Mouse (Mus musculus) neural tube, embryonic 15.5 days (tissue): Measurements from ENCODE around the gene Olfr1249. TPM values are rescaled to one million over a fixed set of nuclear protein-coding genes. Genes with fewer than 3 reads are reported as not detected.
"Not testable (repeated sequence)": the region's sequence is repeated elsewhere in the genome, so short reads cannot be mapped to it uniquely, and the experiment has no call there.

Source experiments
- ATAC-seq: fragments of 200-750 bp; cut with Nextera tagmentation; 2 replicates; pipeline ENCODE4 v1.8.0; 2017; ENCODE audit warnings: mild to moderate bottlenecking, moderate TSS enrichment, moderate library complexity; ENCODE audit not compliant: low FRiP score
- H3K27ac ChIP-seq: fragments of 300-500 bp; sonication (generic); replicated peaks from 2 replicates; pipeline ENCODE4 v1.5.1; 2015; ENCODE audit warnings: mild to moderate bottlenecking, inconsistent platforms
- H3K27me3 ChIP-seq: fragments of 300-500 bp; sonication (generic); replicated peaks from 2 replicates; pipeline ENCODE4 v1.6.1; 2015; ENCODE audit warnings: inconsistent platforms
- H3K36me3 ChIP-seq: fragments of 300-500 bp; sonication (generic); 2 replicates; pipeline ENCODE4 v1.6.1; 2015; ENCODE audit warnings: inconsistent platforms
- H3K4me1 ChIP-seq: fragments of 300-500 bp; sonication (generic); 2 replicates; pipeline ENCODE4 v1.6.1; 2015; ENCODE audit warnings: inconsistent platforms
- H3K4me2 ChIP-seq: fragments of 300-500 bp; sonication (generic); 2 replicates; pipeline ENCODE4 v1.6.1; 2015; ENCODE audit warnings: inconsistent platforms, mild to moderate bottlenecking, moderate library complexity
- H3K4me3 ChIP-seq: fragments of 300-500 bp; sonication (generic); replicated peaks from 2 replicates; pipeline ENCODE4 v1.5.1; 2015; ENCODE audit warnings: mild to moderate bottlenecking, inconsistent platforms
- H3K9ac ChIP-seq: fragments of 300-500 bp; sonication (generic); replicated peaks from 2 replicates; pipeline ENCODE4 v1.6.1; 2015; ENCODE audit warnings: mild to moderate bottlenecking, inconsistent platforms
- H3K9me3 ChIP-seq: fragments of 300-500 bp; sonication (generic); replicated peaks from 2 replicates; pipeline ENCODE4 v1.6.1; 2016; ENCODE audit warnings: inconsistent platforms
- WGBS: fragments of 180-500 bp; shearing (Covaris S2); methylation state at CpG from one replicate; pipeline ENCODE4 v1.1.7; 2015; ENCODE audit warnings: mixed read lengths; 5-methylcytosine and 5-hydroxymethylcytosine counted together
- polyA plus RNA-seq: library from polyadenylated mRNA; unstranded; fragments of >200 nt; fragmentation: Nextera tagmentation; extraction: Ambion mirVana; gene quantifications from 2 replicates; pipeline ENCODE4 v1.2.1, GENCODE M21; 2015

Olfr1249 gene
- not detected in 2 replicates for polyA plus RNA-seq

DNA sequence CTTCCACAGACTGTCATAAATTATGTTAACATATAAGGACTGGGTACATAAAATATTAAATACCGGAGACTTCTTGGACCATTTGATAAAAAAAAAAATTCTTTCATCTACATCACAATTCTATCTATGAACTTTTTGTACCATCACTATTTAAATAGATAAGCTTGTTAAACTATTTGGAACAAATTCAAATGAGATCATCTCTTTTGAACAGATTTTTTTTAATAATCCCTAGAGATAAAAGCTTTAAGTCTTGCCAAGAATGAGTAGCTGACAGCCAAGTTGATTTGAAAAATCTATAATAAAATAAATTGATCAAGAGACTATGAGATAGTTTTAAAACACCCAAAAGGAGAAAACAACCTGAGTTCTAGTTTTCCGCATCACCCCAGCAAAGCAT, at the start of gene Olfr1249:
Gene Olfr1249, minus strand, starts transcription at position 101 of the 400 bp plus-strand sequence.
- Histone ChIP-seq H3K27ac (no peak within 1 kb of the TSS), H3K4me3 (no peak within 1 kb of the TSS), H3K9me3 (no peaks in the 10 kb centered on the region), H3K36me3 (no peaks in the 10 kb centered on the region), H3K4me2 (no peak within 1 kb of the TSS), H3K4me1 (no peaks in the 10 kb centered on the region), H3K9ac (no peak within 1 kb of the TSS), H3K27me3 (no peaks in the 10 kb centered on the region)
- 92% methylated on average over 2 of the region's 2 CpGs for WGBS
- no peak for ATAC-seq

DNA sequence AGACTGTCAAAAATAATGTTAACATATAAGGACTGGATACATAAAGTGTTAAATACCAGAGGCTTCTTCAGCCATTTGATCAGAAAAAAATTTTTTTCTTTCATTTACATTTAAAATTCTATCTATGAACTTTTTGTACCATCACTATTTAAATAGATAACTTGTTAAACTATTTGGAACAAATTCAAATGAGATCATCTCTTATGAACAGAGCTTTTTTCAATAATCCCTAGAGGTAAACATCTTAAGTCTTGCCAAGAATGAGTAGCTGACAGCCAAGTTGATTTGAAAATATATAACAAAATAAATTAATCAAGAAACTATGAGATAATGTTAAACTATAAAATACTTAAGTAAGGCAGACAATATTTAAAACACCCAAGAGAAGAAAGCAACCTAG, 37.1 kb upstream of the Olfr1249 start, which contains the start of gene Olfr1251:
Gene Olfr1251, minus strand, starts transcription at position 101 of the 400 bp plus-strand sequence.
- H3K4me1 ChIP-seq: no peaks in the 10 kb centered on the region
- H3K27me3 ChIP-seq: no peaks in the 10 kb centered on the region
- no peaks in the 10 kb centered on the region for H3K36me3 ChIP-seq
- no peak for ATAC-seq
- no peak within 1 kb of the TSS for H3K27ac ChIP-seq
- no peaks in the 10 kb centered on the region for H3K9me3 ChIP-seq
- no peak within 1 kb of the TSS for H3K4me2 ChIP-seq
- H3K4me3 ChIP-seq: no peak within 1 kb of the TSS
- no peak within 1 kb of the TSS for H3K9ac ChIP-seq

DNA sequence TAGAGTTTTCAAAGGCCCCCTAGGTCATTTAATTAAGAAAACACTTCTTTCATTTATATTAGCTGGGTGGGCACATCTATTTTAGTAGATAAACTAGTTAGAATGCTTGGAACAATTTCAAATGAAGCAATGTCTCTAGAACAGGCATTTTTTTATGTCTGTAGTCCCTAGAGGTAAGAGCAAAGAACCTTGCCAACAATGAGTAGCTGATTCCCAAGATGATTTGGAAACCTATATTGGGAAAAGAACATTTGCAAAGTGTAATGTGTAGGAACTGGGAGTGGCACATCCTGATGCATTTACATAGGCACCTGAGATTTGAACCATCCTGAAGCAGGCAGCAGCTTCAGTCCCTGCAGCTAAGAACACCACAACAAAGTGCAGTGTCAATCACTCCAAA, 26.6 kb upstream of the Olfr1249 start, which contains the start of gene Olfr1250:
Gene Olfr1250, minus strand, starts transcription at position 101 of the 400 bp plus-strand sequence.
- Histone ChIP-seq H3K9me3 (no peaks in the 10 kb centered on the region), H3K4me1 (no peaks in the 10 kb centered on the region), H3K36me3 (no peaks in the 10 kb centered on the region), H3K27ac (no peak within 1 kb of the TSS), H3K4me2 (no peak within 1 kb of the TSS), H3K9ac (no peak within 1 kb of the TSS), H3K27me3 (no peaks in the 10 kb centered on the region), H3K4me3 (no peak within 1 kb of the TSS)
- ATAC-seq: no peak

DNA sequence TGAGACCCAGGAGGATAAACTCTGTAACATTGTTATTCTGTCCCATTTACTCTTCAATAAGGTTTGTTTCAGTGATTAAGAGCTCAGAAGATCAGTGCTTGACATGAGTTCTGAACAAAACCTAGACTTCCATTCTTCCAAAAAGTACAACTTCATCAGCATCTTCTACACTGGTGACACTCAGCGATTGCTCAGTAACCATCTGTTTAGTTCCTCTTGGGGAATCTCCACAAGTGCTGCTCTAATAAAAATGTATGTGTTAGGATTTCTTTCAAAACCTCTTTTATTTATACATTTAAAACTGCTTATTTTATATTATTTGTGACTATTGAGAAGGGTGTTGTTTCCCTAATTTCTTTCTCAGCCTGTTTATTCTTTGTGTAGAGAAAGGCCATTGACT, 16.6 kb downstream of the Olfr1249 start, which contains the start of gene Olfr1248:
Gene Olfr1248, minus strand, starts transcription at position 101 of the 400 bp plus-strand sequence.
- 95% methylated on average over 1 of the region's 1 CpGs for WGBS
- H3K4me1 ChIP-seq, ATAC-seq, H3K4me2 ChIP-seq, H3K36me3 ChIP-seq, H3K27ac ChIP-seq, H3K9me3 ChIP-seq, H3K9ac ChIP-seq, H3K27me3 ChIP-seq, H3K4me3 ChIP-seq: not testable (repeated sequence)

DNA sequence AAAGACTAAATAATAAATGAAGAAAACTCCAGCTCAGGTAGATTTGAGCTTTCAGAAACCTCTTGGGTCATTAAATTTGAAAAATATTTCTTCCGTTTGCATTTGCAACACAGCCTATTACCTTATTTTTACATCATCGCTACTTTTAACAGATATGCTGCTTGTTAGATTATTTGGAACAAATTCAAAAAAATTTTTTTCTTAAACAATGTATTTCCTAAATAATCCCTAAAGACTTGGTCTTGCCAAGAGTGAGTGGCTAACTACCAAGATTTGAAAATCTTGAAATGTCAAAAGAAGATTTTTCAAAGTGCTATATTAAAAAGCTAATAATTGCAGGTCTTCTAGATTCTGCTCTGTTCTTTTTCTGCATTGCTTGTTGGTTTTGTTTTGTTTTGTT, 20.8 kb downstream of the Olfr1249 start, which contains the start of gene Olfr1247:
Gene Olfr1247, minus strand, starts transcription at position 101 of the 400 bp plus-strand sequence.
- H3K27ac ChIP-seq: no peak within 1 kb of the TSS
- no peaks in the 10 kb centered on the region for H3K36me3 ChIP-seq
- H3K4me3 ChIP-seq: no peak within 1 kb of the TSS
- no peak for ATAC-seq
- no peaks in the 10 kb centered on the region for H3K27me3 ChIP-seq
- no peak within 1 kb of the TSS for H3K4me2 ChIP-seq
- no peaks in the 10 kb centered on the region for H3K9me3 ChIP-seq
- WGBS: 90% methylated on average over 2 of the region's 2 CpGs
- no peaks in the 10 kb centered on the region for H3K4me1 ChIP-seq
- H3K9ac ChIP-seq: no peak within 1 kb of the TSS

DNA sequence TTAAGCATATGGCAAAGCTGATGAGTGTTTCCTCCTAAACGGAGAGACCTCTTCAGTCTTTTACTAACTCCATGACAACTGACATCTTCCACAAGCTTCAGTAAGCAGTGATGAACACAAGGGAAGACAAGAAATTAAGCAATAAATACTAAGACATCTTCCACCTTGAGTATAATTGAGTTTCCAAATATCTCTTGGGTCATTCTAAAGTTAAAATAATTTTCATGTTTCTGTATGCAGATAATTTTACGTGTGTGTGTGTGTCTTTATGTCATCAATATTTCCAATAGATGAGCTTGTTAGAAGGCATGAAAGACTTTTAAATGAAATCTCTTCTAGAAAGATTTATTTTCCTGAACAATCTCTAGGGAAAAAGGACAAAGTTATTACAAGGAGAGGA, 41.7 kb downstream of the Olfr1249 start, which contains the start of gene Olfr1246:
Gene Olfr1246, minus strand, starts transcription at position 101 of the 400 bp plus-strand sequence.
- Histone ChIP-seq H3K27ac (no peak within 1 kb of the TSS), H3K27me3 (no peaks in the 10 kb centered on the region), H3K4me1 (no peaks in the 10 kb centered on the region), H3K9me3 (no peaks in the 10 kb centered on the region), H3K4me2 (no peak within 1 kb of the TSS), H3K36me3 (no peaks in the 10 kb centered on the region), H3K4me3 (no peak within 1 kb of the TSS), H3K9ac (no peak within 1 kb of the TSS)
- 81% methylated on average over 2 of the region's 2 CpGs for WGBS
- ATAC-seq: no peak

Other genes starting within 250 kb of the Olfr1249 start
- gene Olfr1238, start 225.3 kb downstream of the Olfr1249 start, polyA plus RNA-seq: not detected in 2 replicates
- not detected in 2 replicates for gene Olfr1239, start 214.6 kb downstream of the Olfr1249 start, polyA plus RNA-seq
- not detected in 2 replicates for gene Olfr1240, start 192.0 kb downstream of the Olfr1249 start, polyA plus RNA-seq
- not detected in 2 replicates for gene Olfr1241, start 147.9 kb downstream of the Olfr1249 start, polyA plus RNA-seq
- not detected in 2 replicates for gene Olfr1242, start 136.6 kb downstream of the Olfr1249 start, polyA plus RNA-seq
- not detected in 2 replicates for gene Olfr1243, start 103.5 kb downstream of the Olfr1249 start, polyA plus RNA-seq
- not detected in 2 replicates for gene Olfr1245, start 56.5 kb downstream of the Olfr1249 start, polyA plus RNA-seq
- gene Olfr1246, start 41.8 kb downstream of the Olfr1249 start, polyA plus RNA-seq: not detected in 2 replicates
- gene Olfr1247, start 20.9 kb downstream of the Olfr1249 start, polyA plus RNA-seq: not detected in 2 replicates
- not detected in 2 replicates for gene Olfr1248, start 16.7 kb downstream of the Olfr1249 start, polyA plus RNA-seq
- not detected in 2 replicates for gene Olfr1250, start 26.5 kb upstream of the Olfr1249 start, polyA plus RNA-seq
- gene Olfr1251, start 37.0 kb upstream of the Olfr1249 start, polyA plus RNA-seq: not detected in 2 replicates
- gene Olfr1252, start 90.0 kb upstream of the Olfr1249 start, polyA plus RNA-seq: not detected in 2 replicates
- gene Olfr1253, start 122.1 kb upstream of the Olfr1249 start, polyA plus RNA-seq: not detected in 2 replicates
- not detected in 2 replicates for gene Olfr1254, start 158.6 kb upstream of the Olfr1249 start, polyA plus RNA-seq
- not detected in 2 replicates for gene Olfr1255, start 177.1 kb upstream of the Olfr1249 start, polyA plus RNA-seq
- gene Olfr1256, start 206.6 kb upstream of the Olfr1249 start, polyA plus RNA-seq: not detected in 2 replicates
- 0.29 TPM in 1 of 2 replicates, not detected in the other for gene Olfr48, start 213.2 kb upstream of the Olfr1249 start, polyA plus RNA-seq
- not detected in 2 replicates for gene Olfr1257, start 243.5 kb upstream of the Olfr1249 start, polyA plus RNA-seq